Mouse (Mus musculus): ENCODE measurements at regions not wholly inside any gene's neighbourhood (a gene's known extent, or its start where the extent isn't known, plus 50 kb on each side); places are given as distances from the start of the nearest gene placed in this dataset.

DNA sequence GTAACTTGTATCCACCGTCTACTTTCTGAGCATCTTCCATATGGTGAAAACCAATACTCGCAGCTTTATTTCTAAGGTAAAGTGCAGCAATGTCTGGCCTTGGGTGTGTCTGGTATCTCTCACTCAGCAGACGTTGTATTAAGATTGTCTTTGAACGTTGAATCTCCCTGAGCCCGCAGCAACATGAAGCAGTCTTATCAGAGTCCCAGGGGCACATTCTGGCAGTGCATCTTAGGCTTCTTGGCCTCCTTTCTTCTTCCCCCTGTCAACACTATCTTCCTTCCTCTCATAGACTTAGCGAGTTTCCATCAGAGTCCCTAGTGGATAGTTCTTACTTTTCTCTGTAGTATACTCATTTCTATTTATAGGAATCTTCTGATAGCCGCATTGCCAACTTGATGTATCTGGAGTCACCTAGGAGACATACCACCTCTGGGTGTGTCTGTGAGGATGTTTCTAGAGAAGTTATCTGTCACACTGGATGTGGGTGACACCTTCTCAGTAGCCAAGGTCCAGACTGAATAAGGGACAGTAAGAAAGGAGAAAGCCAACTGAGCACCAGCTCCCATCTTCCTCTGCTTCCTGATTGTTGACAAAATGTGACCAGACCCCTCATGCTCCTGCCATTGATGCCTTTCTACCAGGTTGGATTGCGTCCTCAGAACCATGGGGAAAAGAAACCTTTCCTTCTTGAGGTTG lies 51.4 kb upstream of the Echdc3 start:
- TF ChIP-seq GATA1 (IDR thresholded peaks at IDR 0.05; ENCODE audit: borderline replicate concordance, low read length) (no peak), FLI1 (IDR thresholded peaks at IDR 0.05; ENCODE audit: low read length) (no peak)
